Mouse (Mus musculus): ENCODE measurements around the gene Pmm1. TPM values are rescaled to one million over a fixed set of nuclear protein-coding genes. Genes with fewer than 3 reads are reported as not detected.
A peak's percentile ranks its signal among the peaks of the same experiment; 100 is the strongest.

Pmm1 gene
- polyA plus RNA-seq, 1 experiment from 2014 or later, result 43.0 TPM

DNA sequence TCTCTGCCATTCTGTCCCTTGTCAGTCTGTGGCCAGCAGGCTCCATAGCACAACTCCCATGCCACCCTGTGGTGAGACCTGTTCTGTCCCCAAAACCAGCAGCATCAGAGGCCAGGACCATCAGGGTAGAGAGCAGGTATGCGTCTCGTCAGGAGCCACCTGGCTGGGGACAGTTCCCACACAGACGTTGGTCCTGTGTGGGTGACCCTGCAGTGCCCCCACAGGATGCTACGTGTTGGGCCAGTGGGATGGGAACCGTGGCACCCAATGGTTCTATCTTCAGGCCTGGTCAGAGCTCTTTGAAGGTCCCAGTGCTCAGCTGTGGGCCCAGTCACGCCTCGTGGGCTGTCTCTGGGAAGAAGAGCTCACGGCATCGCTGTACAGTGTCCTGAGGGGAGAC is 9.6 kb downstream of the Pmm1 start:
- H3K27ac ChIP-seq (replicated peaks; ENCODE audit: low read depth, low read length), result no peak overlapping the region
- peaks cover 33% of the 10 kb centered on the region for H3K36me3 ChIP-seq (ENCODE audit: control insufficient read depth, insufficient read depth, low read length)
- H3K27me3 ChIP-seq (replicated peaks; ENCODE audit: control insufficient read depth, insufficient read depth, low read length), result no peaks in the 10 kb centered on the region
- WGBS, result 81% methylated on average over 9 of the region's 9 CpGs
- no peak for DNase-seq (ENCODE audit: low spot score)
- no peak overlapping the region for H3K4me3 ChIP-seq (ENCODE audit: low read depth, low read length)
- no peak for ATAC-seq (ENCODE audit: low read depth)
- H3K9me3 ChIP-seq (ENCODE audit: control insufficient read depth, low read length), result no peaks in the 10 kb centered on the region
- no peak overlapping the region for H3K9ac ChIP-seq (ENCODE audit: low read depth, low read length)
- H3K4me2 ChIP-seq (ENCODE audit: low read depth, low read length), result no peak overlapping the region
- H3K4me1 ChIP-seq (ENCODE audit: control insufficient read depth, insufficient read depth, low read length), result no peaks in the 10 kb centered on the region

- H3K4me2 ChIP-seq (ENCODE audit: low read depth, low read length), result no peak overlapping the region
- H3K27me3 ChIP-seq (replicated peaks; ENCODE audit: control insufficient read depth, insufficient read depth, low read length), result no peaks in the 10 kb centered on the region
- ATAC-seq (ENCODE audit: low read depth) (no peak), DNase-seq (ENCODE audit: low spot score) (no peak)
- H3K4me1 ChIP-seq (ENCODE audit: control insufficient read depth, insufficient read depth, low read length), result no peaks in the 10 kb centered on the region
- H3K4me3 ChIP-seq (ENCODE audit: low read depth, low read length), result no peak overlapping the region
- no peak overlapping the region for H3K27ac ChIP-seq (replicated peaks; ENCODE audit: low read depth, low read length)
- 84% methylated on average over 5 of the region's 5 CpGs for WGBS
- H3K9me3 ChIP-seq (ENCODE audit: control insufficient read depth, low read length), result no peaks in the 10 kb centered on the region
- H3K36me3 ChIP-seq (ENCODE audit: control insufficient read depth, insufficient read depth, low read length), result peaks cover 29% of the 10 kb centered on the region
- no peak overlapping the region for H3K9ac ChIP-seq (ENCODE audit: low read depth, low read length)
These were observed 10.0 kb downstream of the Pmm1 start for GRCm38 (mm10) chr15:81950716-81951115.

DNA sequence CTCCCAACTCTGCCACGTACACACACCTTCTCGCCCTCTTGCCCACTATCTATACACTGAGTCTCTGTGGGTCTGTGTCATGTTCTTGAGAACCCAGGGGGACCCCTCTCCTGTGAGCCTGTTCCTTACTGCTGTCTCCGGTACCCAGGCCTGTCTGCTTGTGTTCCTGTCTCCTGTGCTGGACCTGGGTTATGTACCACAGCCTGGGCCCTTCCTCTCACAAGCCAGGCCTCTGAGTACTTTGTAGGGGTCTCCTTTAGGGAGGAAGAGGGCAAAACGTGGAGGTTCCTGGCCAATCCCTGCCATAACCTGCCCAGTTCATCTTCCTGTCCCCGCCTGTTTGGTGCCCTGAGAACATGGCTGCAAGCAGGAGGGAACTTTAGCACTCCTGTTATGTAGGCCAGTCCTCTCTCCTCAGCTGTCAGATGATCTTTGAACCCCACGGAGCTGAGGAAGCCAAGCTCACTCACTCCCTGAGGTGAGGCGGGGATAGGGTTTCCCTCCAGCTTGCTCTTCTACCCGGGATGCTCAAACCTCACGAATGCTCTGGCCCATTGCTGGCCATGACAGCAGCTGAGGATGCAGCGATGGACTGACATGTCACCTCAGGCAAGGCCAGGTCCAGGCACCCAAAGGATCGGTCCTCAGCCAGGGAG is 11.1 kb downstream of the Pmm1 start:
- ATAC-seq (ENCODE audit: low read depth), result no peak
- Histone ChIP-seq H3K9me3 (ENCODE audit: control insufficient read depth, low read length) (no peaks in the 10 kb centered on the region), H3K9ac (ENCODE audit: low read depth, low read length) (no peak overlapping the region), H3K4me2 (ENCODE audit: low read depth, low read length) (no peak overlapping the region), H3K4me3 (ENCODE audit: low read depth, low read length) (no peak overlapping the region), H3K27ac (replicated peaks; ENCODE audit: low read depth, low read length) (no peak overlapping the region), H3K36me3 (ENCODE audit: control insufficient read depth, insufficient read depth, low read length) (peaks cover 18% of the 10 kb centered on the region), H3K4me1 (ENCODE audit: control insufficient read depth, insufficient read depth, low read length) (no peaks in the 10 kb centered on the region), H3K27me3 (replicated peaks; ENCODE audit: control insufficient read depth, insufficient read depth, low read length) (no peaks in the 10 kb centered on the region)
- 60% methylated on average over 11 of the region's 11 CpGs for WGBS
- DNase-seq (ENCODE audit: low spot score), result no peak

- Histone ChIP-seq H3K9ac (ENCODE audit: low read depth, low read length) (no peak overlapping the region), H3K36me3 (ENCODE audit: control insufficient read depth, insufficient read depth, low read length) (peaks cover 12% of the 10 kb centered on the region), H3K27ac (replicated peaks; ENCODE audit: low read depth, low read length) (no peak overlapping the region), H3K4me3 (ENCODE audit: low read depth, low read length) (no peak overlapping the region), H3K9me3 (ENCODE audit: control insufficient read depth, low read length) (no peaks in the 10 kb centered on the region), H3K4me2 (ENCODE audit: low read depth, low read length) (no peak overlapping the region), H3K4me1 (ENCODE audit: control insufficient read depth, insufficient read depth, low read length) (no peaks in the 10 kb centered on the region), H3K27me3 (replicated peaks; ENCODE audit: control insufficient read depth, insufficient read depth, low read length) (no peaks in the 10 kb centered on the region)
- ATAC-seq (ENCODE audit: low read depth) (no peak), DNase-seq (ENCODE audit: low spot score) (no peak)
- 90% methylated on average over 8 of the region's 10 CpGs for WGBS
These were observed 11.7 kb downstream of the Pmm1 start for GRCm38 (mm10) chr15:81949076-81949475.

DNA sequence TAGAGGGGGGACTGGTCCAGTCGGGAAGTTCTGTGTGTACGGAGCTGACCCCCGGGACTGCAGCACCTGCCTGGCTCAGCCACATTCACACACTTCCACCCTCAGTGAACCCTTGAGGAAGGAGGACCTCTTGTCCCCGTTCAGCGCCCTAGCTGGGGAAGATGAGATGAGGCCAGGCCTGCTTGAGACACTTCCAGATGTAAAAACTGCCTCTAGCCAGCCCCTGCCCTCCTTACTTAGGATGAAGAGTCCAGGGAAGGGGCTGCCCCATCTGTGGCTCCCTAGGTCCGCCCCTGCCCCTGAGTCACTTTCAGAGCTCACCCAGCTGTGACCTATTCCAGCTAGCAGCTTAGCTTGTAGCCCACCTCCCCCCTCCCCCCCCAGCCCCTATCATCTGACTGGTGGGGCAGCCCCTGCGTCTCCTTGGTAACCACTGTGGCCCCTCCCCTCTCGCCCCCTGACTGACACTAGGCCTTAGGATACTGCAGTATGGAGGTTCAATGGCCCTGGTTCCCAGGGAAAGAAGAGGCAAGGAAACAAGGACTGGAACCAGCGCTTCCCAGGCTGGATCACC is 17.5 kb downstream of the Pmm1 start:
- no peaks in the 10 kb centered on the region for H3K4me1 ChIP-seq (ENCODE audit: control insufficient read depth, insufficient read depth, low read length)
- no peak overlapping the region for H3K27ac ChIP-seq (replicated peaks; ENCODE audit: low read depth, low read length)
- ATAC-seq (ENCODE audit: low read depth) (peak; percentile 34; the same call in 1 of the 2 replicates), DNase-seq (ENCODE audit: low spot score) (no peak)
- H3K9me3 ChIP-seq (ENCODE audit: control insufficient read depth, low read length), result no peaks in the 10 kb centered on the region
- no peaks in the 10 kb centered on the region for H3K27me3 ChIP-seq (replicated peaks; ENCODE audit: control insufficient read depth, insufficient read depth, low read length)
- no peaks in the 10 kb centered on the region; the same call in 1 of the 2 replicates for H3K36me3 ChIP-seq (ENCODE audit: control insufficient read depth, insufficient read depth, low read length)
- WGBS, result 17% methylated on average over 9 of the region's 9 CpGs
- H3K9ac ChIP-seq (ENCODE audit: low read depth, low read length), result no peak overlapping the region
- no peak overlapping the region for H3K4me2 ChIP-seq (ENCODE audit: low read depth, low read length)
- no peak overlapping the region for H3K4me3 ChIP-seq (ENCODE audit: low read depth, low read length)

DNA sequence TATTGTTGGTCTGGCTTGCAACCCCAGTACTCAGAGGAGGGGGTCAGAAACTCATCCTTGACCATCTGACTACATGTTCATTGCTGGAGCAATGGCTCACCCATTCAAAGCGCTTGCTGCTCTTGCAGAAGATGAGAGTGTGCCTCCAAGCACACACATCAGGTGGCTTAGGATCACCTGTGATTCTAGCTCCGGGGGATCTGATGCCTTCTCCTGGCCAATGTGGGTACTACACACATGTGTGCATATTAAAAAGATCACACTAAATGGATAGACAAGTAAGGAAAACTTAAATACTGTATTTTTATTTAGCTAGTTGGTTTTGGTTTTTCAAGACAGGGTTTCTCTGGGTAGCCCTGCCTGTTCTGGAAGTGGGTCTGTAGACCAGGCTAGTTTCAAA is 19.7 kb downstream of the Pmm1 start:
- Histone ChIP-seq H3K27ac (replicated peaks; ENCODE audit: low read depth, low read length) (no peak overlapping the region), H3K9me3 (ENCODE audit: control insufficient read depth, low read length) (no peaks in the 10 kb centered on the region), H3K4me3 (ENCODE audit: low read depth, low read length) (no peak overlapping the region), H3K4me2 (ENCODE audit: low read depth, low read length) (no peak overlapping the region), H3K36me3 (ENCODE audit: control insufficient read depth, insufficient read depth, low read length) (no peaks in the 10 kb centered on the region), H3K9ac (ENCODE audit: low read depth, low read length) (no peak overlapping the region), H3K27me3 (replicated peaks; ENCODE audit: control insufficient read depth, insufficient read depth, low read length) (no peaks in the 10 kb centered on the region), H3K4me1 (ENCODE audit: control insufficient read depth, insufficient read depth, low read length) (peaks cover 15% of the 10 kb centered on the region)
- ATAC-seq (ENCODE audit: low read depth), result no peak
- WGBS, result 96% methylated on average over 2 of the region's 2 CpGs
- no peak for DNase-seq (ENCODE audit: low spot score)

DNA sequence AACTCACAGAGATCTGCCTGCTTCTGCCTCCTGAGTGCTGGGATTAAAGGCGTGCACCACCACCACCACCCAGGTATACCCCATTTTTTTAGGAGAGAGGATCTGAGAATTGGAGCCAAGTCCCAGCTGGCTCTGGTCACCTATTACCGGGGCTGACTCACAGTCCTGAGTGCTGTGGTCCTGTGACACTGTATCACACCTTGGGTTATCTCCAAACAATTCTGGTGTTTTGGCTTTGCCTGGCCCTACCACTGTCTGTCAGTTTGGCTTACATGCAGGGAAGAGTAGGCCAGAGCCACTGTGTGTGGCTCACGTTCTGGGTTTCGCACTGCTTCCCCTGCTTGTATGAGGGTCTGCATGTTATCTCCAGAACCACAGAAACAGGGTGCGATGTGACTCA is 20.5 kb downstream of the Pmm1 start:
- no peak for DNase-seq (ENCODE audit: low spot score)
- Histone ChIP-seq H3K9ac (ENCODE audit: low read depth, low read length) (no peak overlapping the region), H3K4me2 (ENCODE audit: low read depth, low read length) (no peak overlapping the region), H3K27me3 (replicated peaks; ENCODE audit: control insufficient read depth, insufficient read depth, low read length) (no peaks in the 10 kb centered on the region), H3K9me3 (ENCODE audit: control insufficient read depth, low read length) (no peaks in the 10 kb centered on the region), H3K36me3 (ENCODE audit: control insufficient read depth, insufficient read depth, low read length) (no peaks in the 10 kb centered on the region), H3K4me3 (ENCODE audit: low read depth, low read length) (no peak overlapping the region), H3K27ac (replicated peaks; ENCODE audit: low read depth, low read length) (no peak overlapping the region), H3K4me1 (ENCODE audit: control insufficient read depth, insufficient read depth, low read length) (peaks cover 15% of the 10 kb centered on the region)
- WGBS, result 95% methylated on average over 5 of the region's 5 CpGs
- no peak for ATAC-seq (ENCODE audit: low read depth)

- no peak for DNase-seq (ENCODE audit: low spot score)
These were observed 21.0 kb downstream of the Pmm1 start for GRCm38 (mm10) chr15:81939774-81940173.

GRCm38 (mm10) chr15:81939157-81939715 is 21.5 kb downstream of the Pmm1 start:
- Histone ChIP-seq H3K9ac (ENCODE audit: low read depth, low read length) (no peak overlapping the region), H3K9me3 (ENCODE audit: control insufficient read depth, low read length) (no peaks in the 10 kb centered on the region), H3K27me3 (replicated peaks; ENCODE audit: control insufficient read depth, insufficient read depth, low read length) (no peaks in the 10 kb centered on the region), H3K4me1 (ENCODE audit: control insufficient read depth, insufficient read depth, low read length) (peaks cover 15% of the 10 kb centered on the region), H3K4me2 (ENCODE audit: low read depth, low read length) (no peak overlapping the region), H3K4me3 (ENCODE audit: low read depth, low read length) (no peak overlapping the region), H3K36me3 (ENCODE audit: control insufficient read depth, insufficient read depth, low read length) (no peaks in the 10 kb centered on the region), H3K27ac (replicated peaks; ENCODE audit: low read depth, low read length) (no peak overlapping the region)
- no peak for DNase-seq (ENCODE audit: low spot score)
- 87% methylated on average over 10 of the region's 10 CpGs for WGBS
- ATAC-seq (ENCODE audit: low read depth), result no peak

More at GRCm38 (mm10) chr15:81939774-81940173, 21.0 kb downstream of the Pmm1 start:
- Histone ChIP-seq H3K36me3 (ENCODE audit: control insufficient read depth, insufficient read depth, low read length) (no peaks in the 10 kb centered on the region), H3K4me3 (ENCODE audit: low read depth, low read length) (no peak overlapping the region), H3K4me2 (ENCODE audit: low read depth, low read length) (no peak overlapping the region), H3K9ac (ENCODE audit: low read depth, low read length) (no peak overlapping the region), H3K4me1 (ENCODE audit: control insufficient read depth, insufficient read depth, low read length) (peaks cover 15% of the 10 kb centered on the region), H3K27me3 (replicated peaks; ENCODE audit: control insufficient read depth, insufficient read depth, low read length) (no peaks in the 10 kb centered on the region), H3K27ac (replicated peaks; ENCODE audit: low read depth, low read length) (no peak overlapping the region), H3K9me3 (ENCODE audit: control insufficient read depth, low read length) (no peaks in the 10 kb centered on the region)
- no peak for ATAC-seq (ENCODE audit: low read depth)
- 89% methylated on average over 4 of the region's 4 CpGs for WGBS

Measured in embryonic facial prominence, embryonic 14.5 days (tissue).